Mouse (Mus musculus) frontal cortex, postnatal 36 days (tissue): ENCODE results near the gene Slc26a3.
A peak's percentile ranks its signal among the peaks of the same experiment; 100 is the strongest.

Experiments
- DNase-seq, 2 experiments: peaks; one replicate each; pipeline ENCODE4 v3.0.0; 2022; ENCODE audit warnings: low spot score in 2 of 2

The Slc26a3 gene

DNA sequence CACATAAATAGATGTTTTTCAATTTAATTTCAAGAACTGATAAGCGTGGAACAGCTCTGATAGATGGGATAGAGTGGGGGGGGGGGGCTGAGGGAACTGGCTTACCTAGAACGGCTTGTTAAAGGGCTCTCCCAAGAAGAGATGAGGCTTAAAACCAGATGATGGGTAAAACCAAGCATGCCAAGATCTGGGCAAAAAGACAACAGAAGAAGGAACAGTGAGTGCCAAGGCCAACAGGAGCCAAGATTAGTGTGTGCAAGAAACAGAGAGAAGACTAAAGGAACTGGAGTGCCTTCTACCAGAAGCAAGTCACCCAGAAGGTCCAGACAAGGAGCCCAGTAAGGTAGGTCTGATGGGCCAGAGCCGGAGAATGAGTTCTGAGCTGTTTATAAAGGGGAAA, at the start of gene Slc26a3:
TSS of gene Slc26a3 (plus strand) at position 301 of the 400 bp plus-strand sequence.
- no peak for DNase-seq

DNA sequence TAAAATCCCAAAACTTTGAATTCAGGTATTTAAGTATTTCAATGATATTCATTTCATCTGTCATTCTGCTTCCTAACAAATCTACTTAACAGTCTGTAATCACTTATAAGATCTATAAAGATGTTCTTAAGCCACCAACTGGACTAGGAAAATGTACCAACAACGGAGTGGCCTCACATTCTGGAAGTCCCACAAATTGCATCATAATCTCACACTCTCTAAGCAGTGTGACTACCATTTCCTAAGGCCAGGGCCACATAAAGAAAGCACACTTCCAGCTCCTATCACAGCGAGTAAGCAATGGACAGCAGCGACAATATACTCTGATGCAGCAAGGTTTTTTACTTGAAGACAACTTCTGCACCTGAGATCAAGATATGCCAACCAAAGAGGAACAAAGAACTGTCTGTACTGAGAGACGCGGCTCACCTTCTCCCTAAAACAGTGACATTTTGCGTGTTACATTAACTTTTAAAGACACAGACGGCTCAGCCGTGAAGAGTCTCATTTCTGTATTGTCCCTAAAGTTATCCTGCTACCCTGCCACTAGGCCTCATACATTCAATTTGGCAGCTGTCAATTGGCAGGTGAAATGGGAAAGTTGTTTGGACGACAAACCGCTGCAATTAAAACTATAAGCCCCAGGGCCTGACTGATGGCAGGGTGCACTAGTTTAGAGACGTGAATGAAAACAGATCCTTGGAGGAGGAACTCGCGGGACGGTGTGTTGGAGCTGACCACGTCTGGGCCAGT, 40.3 kb upstream of the Slc26a3 start:
- DNase-seq = no peak

DNA sequence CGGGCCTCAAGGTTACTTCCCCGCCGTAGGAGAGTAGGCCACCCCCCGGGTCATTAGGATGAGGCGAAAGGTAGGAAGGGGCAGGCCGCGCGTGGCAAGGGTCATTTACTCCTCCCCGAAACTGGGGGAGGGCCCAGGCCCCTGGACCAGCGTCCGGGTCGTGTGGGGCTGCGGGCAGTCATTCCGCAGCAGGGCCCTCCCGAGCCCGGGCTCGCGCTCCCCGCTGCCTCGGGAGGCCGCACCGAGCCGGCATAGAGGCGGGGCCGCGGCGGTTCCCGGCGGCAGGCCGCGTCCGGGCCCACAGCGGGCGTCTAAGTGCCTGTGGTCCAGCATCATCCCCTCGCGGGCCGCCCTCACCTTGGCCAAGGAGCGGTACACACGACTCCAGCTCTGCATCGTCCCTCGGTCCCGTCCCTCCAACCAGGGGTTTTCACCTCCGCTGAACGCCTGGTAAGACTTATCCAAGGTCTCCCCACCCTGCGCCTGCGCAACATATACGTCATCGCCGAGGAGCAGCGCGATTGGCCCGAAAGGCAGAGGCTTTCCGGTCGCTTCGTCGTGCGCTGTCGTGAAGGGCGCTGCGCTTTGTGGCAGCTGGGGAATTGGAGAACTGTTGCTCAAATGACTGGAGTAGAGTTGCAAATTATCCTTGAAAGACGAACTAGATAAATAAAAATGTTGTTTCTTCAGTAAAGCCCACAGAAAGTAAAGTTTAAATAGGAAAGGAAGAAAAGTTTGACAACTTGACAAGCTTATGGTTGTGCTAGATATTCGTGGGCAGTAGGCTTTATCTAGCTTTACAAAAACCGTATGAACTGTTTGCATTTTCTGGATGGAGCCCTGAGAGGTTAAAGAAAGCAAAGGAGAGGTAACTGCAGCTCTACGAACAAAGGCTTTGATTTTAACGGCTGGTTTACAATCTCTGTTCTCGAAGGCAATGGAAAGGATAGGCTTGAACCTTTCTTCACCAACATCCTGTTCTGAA, 39.4 kb upstream of the Slc26a3 start, which contains the start of gene Dld:
TSS of gene Dld (minus strand) at position 510 of the 985 bp plus-strand sequence.
- peak; percentile 96 for DNase-seq

DNA sequence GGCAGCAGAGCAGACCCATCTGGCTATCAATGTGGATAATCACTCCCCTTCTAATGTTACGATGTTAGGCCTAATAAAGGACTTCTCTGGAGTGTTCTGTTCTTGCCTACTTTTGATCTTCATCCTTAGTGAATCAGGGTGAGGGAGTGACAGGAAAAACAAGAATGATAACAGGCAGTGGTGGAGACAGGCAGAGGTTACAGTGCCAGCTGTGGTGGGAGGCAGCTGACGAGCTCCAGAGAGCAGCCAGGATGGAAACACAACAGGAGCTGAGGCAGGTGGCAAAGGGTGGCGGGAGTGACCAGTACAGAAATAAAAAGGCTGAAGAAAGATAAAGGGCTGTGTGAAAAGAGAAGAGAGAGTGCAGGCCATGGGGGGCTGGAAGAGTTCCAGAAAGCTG, 24.2 kb upstream of the Slc26a3 start:
- DNase-seq = no peak

DNA sequence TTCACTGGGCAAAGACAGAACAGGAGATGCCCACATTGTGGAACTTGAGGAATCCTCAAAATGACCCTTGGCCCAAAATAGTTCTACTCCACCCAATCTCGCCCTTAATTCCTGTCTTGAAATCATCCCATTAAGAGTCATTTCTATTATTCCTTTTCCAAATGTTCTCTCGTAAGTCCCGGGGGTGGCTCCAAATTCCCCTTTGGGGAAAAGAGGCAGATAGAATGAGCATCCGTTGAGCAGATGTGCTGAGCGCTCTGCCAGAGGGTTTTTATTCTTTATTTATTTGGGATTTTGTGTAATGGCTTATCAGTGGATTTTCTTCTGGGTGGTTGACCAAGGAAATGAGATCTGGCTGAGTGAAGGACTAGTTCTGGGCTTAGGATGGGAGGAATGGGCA, 22.9 kb upstream of the Slc26a3 start:
- DNase-seq = no peak

DNA sequence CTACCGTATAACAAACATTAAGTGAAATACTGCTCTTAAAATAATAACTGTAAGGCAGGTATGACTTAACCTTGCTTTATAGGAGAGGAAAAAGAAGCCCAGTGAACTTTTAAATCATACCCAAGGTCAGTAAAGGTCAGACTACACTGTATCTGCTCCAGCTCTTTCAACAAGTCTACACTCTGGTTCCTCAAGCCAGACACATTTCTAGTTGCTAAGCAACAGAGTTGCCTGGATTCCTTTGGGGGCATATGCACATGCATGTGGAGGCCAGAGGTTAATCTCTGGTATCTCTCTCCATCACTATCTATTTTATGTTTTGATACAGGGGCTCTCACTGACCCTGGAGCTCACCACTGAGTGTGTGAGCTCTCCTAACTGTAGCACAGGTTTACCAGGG, 21.6 kb upstream of the Slc26a3 start:
- DNase-seq = no peak

DNA sequence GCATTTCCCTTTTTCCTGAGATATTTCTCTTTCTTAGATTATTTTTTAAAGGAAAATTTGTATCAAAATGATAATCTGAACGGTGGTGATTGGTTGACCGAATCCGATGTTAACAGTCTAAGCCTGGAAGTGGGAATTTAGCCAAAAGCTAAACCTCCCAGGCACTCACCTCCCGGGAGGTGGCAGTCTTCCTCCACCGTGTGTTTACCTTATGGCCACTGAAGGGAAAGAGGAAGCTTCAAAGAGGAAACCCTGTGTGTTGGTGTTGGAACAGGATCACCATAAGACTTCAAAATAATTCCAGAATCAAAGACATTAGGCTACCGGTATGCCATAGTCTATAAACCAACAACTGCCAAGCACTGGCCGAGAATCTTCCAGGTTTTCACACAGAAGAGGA, 21.0 kb upstream of the Slc26a3 start:
- no peak for DNase-seq

DNA sequence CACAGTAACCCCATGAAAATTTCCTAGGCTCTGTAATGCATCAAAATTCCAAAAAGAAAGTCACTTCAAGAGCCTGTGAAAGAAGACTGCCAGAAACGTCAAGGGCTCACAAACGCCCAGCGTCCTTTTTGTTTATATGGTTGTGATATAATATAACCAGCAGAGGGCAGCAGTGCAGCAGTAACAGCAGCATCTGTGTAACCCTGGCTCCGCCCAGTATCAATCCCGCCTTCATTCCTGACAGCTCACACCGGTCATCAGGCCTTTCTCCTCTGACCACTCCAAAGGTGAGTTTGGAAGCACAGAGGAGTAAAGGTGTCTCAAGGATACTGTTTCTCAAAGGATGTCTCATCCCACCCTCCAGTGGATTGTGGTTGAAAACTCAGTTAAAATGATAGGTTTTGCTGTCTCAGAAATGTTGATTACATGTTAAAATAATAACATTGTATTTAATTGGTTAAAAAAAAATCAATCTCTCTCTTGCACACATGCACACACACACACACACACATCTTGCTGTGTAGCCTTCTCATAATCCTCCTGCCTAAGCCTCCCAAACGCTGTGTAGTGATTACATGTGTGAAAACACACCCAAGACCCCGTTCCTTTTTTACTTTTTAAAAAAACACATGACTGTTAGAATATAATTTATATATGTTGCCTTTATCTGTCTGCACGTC, 15.9 kb upstream of the Slc26a3 start:
- peak; percentile 55 to 74 for DNase-seq

DNA sequence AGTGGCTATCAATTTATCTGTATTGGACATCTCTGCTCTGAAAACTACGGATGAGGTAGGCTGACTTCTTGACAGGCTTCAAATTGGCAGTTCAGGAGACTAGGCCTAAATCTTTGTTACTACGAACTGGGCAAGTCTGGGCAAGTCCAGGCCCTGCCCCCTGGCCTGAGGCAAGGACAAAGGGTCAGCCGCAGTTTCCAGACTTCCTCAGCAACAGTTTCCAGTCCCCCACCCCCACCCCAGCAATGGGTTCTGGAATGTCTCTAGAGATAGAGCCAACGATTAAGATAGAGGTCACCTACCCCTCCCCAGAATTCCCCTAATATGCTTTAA, 15.4 kb upstream of the Slc26a3 start:
- no peak for DNase-seq

DNA sequence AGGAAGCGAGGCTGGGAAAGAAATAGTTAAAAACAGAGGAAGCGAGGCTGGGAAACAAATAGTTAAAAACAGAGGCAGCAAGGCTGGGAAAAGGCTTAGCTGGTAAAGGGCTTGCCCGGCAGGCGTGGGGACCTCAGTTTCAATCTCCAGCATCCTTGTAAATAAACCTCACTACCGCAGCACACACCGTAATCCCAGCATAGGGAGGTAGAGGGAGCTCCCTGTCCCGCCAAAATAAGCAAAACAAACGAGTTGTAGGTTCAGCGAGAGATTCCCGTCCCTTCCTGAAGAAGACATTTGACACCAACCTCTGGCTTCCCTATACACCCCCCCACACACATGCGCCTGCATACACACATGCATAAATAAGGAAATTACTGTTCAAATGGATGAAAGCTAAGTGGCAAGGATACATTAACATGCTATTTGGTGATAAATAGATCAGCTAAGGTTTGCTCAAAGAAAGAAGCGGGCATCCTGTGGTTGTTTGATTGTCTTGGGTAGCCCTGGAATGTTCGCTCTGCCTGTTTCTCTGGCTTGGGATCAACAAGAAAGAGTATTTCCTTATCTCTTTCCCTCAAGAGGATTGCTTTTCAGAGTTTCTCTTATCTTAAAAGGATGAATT, 14.2 kb upstream of the Slc26a3 start:
- DNase-seq = peak; percentile 5 to 6

DNA sequence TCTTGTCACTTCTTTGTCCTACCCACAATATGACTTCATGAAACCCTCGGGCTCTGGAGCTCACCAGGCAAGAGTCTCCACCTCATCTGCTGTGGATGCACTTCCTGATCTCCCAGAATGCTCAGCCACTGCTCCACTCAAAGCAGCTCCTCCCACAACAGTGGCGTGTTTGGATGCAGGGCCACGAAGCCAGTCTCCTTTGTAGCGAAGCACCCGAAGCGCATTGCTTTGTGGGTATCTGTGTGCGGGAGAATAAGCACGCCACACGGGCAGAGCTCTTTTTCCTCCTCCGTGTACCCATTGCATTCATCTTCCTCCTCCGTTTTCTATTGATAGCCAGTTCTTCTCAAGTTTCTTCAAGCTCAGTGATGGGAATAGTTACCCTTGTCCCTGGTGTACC, 13.4 kb upstream of the Slc26a3 start:
- no peak for DNase-seq

DNA sequence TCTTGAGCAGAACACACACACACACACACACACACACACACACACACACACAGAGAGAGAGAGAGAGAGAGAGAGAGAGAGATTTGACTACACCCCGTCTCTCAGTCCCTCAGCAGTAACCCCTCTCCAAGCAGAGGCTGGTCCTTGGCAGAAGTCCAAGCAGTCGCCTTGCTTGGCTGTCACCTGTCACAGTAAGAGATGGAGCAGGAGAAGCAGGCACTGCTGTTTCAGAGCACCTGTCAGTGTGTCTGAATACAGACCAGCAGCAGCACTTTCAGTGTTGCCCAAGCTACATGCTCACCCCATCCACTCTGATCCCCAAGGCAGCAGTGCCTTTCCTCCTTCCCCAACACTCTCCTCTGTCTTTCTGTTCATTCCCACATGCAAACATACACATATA, 9.8 kb upstream of the Slc26a3 start:
- peak in 1 of 2 experiments; percentile 7 for DNase-seq

DNA sequence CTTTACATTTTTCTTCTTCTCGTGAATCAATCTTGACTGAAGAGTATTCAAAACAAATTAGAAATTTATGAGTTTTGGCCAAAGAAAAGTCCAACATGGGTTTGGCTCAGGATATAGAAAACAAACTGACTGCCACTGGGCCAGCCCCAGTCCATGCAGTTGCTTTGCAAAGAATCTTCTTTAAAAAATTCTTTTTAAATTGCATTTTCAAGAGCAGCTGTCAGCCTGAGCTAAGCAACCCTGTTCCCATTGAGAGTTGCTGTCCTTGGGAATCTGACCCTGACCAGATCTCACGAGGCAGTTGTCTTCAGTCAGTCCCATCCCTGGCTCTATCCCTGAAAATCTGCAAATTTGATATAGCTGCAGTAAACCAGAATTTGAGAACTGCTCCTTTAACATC, 8.2 kb upstream of the Slc26a3 start:
- no peak for DNase-seq

DNA sequence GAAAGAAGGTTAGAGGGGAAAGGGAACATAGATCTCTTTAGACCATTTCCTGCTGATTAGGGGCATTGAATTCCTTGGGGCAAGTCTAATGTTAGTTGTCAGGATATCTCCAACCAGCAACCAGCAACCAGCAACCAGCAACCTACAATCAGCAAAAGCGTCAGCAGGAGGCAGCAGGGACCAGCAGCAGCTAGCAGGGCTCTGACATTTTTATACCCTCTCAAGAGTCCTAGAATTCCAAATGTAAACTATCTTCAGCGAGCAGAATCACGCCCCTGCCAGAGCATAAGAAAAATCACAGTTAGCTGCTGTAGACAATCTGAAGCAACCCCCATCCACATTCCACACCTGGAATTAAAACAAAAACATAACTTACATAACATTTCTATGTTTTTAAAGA, 3.4 kb upstream of the Slc26a3 start:
- no peak for DNase-seq

DNA sequence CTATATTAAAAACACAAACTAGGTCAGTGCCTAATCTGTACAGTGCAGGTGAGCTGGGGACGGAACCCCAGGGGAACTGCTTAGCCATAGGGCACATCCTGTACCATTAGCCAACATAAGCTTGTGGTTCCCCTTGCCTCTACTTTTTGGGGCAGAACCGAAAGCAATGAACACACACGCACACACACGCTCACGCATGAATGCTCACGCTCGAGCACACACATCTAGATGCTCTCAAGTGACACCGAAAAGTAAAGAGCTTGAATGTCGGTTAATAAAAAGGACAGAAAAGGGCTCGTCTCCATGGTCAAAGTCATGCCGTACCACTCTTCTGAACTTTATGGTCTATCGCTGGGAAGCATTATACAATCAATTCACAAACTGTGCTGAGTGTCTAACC, 1.0 kb downstream of the Slc26a3 start:
- DNase-seq = no peak

DNA sequence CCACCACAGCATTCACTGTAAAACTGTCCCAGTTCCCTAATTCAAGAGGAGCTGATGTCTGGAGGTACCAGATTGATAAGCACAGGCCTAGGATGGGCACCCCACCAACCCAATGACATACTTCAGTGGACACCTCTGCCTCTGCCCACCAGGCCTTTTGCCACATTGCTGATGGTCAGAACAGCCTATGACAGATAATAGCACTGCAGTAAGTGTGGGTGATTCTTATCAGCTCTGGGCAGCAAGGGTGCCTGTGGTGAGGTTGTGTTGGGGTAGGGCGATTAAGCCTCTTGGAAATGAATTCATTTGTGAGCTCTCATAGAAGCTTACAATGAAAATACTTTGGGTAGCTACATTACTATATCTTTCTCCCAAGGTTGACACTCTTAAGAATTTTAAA, 5.2 kb downstream of the Slc26a3 start:
- no peak for DNase-seq

DNA sequence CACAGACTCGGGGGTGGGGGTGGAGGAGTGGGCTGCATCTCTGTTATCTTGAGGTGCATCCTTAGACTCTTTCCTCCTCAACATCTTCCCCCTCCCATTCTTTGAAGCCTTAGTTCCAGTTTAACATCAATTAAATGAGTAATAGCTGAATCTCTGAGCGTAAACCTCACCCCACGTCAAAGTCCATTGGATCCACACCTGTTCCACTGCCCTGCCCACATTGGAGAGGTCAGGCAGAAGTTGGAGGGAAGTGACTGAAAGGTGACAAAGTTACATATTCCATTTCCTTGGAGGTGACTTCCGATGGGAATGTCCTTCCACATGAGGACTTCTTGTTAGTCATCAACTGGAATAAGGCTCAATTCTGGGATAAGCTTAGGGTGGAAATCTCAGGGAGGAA, 7.0 kb downstream of the Slc26a3 start:
- no peak for DNase-seq

DNA sequence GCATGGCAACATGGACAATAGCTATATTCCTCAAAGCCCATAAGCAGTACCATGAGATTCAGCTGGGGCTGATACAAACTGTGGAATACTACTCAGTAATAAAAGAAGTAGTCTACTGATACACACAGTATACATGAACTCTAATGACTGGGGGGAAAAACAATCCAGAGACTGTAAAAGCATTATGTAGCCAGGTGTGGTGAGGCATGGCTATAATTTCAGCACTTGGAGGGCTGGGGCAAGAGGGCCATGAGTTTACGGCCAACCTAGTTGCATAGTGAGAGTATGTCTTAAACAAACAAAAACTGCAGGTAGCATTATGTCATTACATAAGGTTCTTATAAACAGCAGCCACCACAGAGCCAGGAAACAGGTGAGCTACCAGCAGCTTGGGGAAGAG, 10.2 kb downstream of the Slc26a3 start:
- DNase-seq = no peak

DNA sequence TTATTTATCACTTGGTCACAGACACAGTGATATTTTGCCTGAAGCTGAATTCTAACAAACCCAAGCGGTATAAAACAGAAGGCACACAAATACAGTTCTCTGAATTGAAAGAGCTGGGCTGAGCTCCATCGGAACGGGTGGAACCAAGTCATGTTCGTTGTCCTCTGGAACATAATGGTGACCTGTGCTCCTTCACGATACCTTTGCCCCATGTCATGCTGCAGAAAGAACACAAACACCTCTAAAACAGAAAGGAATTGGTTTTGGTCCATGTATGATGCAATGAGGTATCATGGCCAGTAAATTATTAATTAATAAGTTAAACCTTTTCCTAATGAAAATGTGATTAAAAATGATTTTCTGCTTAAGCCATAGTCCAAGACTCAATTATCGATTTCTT, 11.3 kb downstream of the Slc26a3 start:
- DNase-seq = no peak

DNA sequence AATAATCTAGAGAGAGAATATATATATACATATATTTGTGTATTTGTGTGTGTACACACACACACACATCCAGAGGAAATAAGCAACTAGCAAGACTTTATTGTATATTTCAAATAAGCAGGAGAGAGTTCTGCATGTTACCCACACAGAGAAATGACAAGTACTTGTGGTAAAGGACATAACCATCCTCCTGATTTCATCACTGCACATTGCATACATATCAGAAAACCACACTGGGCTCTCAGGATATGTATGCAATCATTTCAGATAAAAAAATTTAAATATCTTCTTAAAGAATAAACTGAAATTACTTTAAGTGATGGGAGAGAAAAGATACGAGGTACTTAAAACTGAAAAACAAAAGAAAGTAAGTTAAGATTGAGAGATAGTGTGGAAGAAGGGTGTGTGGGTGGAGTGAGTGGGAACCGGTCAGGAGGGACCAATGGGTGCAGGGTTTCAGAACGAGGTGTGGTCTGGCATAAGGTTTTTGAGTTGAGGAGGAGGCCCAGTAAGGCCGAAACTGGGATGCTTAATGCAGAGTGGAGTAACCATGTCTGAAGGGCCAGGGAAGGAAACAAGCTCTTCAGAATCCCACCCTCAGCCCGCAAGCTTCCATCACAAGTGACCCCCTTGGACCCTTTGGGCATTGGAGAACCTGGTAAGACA, 14.0 kb downstream of the Slc26a3 start:
- DNase-seq = no peak

DNA sequence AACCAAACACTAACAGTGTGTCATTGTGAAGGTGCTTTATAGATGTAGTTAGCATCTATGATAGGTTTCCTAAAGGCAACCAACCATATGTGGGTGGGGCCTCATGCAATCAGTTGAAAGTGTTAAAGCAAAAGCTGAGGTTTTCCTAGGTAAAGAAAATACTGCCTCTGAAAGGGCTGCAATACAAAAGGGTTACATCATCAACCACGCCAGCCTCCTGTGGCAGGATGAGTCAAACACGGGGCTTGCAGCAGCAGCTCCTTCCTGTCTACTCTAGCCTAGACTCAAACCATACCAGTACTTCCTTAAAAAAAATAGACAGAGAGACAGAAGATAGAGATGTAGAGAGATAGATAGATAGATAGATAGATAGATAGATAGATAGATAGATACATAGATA, 25.3 kb downstream of the Slc26a3 start:
- no peak for DNase-seq
